7 mouse cellular contexts compared by ENCODE assay signal in genomic region chr5:110416825-110417401, GRCm38 (mm10). TPM values are rescaled to one million over a fixed set of nuclear protein-coding genes. Genes with fewer than 3 reads are reported as not detected.
DNase-seq lines count a peak whose midpoint lies in the region; ATAC-seq lines count a peak whose summit lies in the region.

No protein-coding gene starts in this region.

- H3K9me3 ChIP-seq in forebrain, embryonic 12.5 days = no peaks in the 10 kb centered on the region

- peak; percentile 91 for ATAC-seq in forebrain, embryonic 12.5 days (ENCODE audit: low FRiP score)

- DNase-seq in Muller cell, postnatal 12 days (ENCODE audit: inconsistent ontology term) = peak; percentile 90
- DNase-seq in adrenal gland, postnatal 36 days = peak; percentile 81 to 84
- peak; percentile 66 to 72 for DNase-seq in layer of hippocampus, postnatal 10 days (ENCODE audit: low spot score in 2 of 2)
- peak; percentile 37 to 57 for DNase-seq in right cerebral cortex, adult 2 months (ENCODE audit: low spot score in 2 of 2)
- DNase-seq in spleen, postnatal 14 days (ENCODE audit: low spot score in 2 of 2) = no peak
- DNase-seq in lung, postnatal 4 days = no peak

- H3K4me3 ChIP-seq in forebrain, embryonic 12.5 days (replicated peaks) = no peak overlapping the region

- no peaks in the 10 kb centered on the region for H3K27me3 ChIP-seq in forebrain, embryonic 12.5 days

- no peak overlapping the region for H3K9ac ChIP-seq in forebrain, embryonic 12.5 days

- WGBS in forebrain, embryonic 12.5 days = 3% methylated on average over 7 of the region's 7 CpGs

- H3K36me3 ChIP-seq in forebrain, embryonic 12.5 days (replicated peaks) = peaks cover 3% of the 10 kb centered on the region; the same call in 1 of the 2 replicates

- peaks cover 61% of the 10 kb centered on the region for H3K4me1 ChIP-seq in forebrain, embryonic 12.5 days

- H3K4me2 ChIP-seq in forebrain, embryonic 12.5 days = peak overlapping the region; percentile 34

- H3K27ac ChIP-seq in forebrain, embryonic 12.5 days = peak overlapping the region; percentile 95

RNA-seq across cellular contexts. Expression of gene Fbrsl1, which starts 31.4 kb away (rescaled TPM):
- total RNA-seq in adrenal gland, postnatal 36 days (2021) = 10 to 100 TPM; 65.6 to 68.6 TPM
- polyA plus RNA-seq in forebrain, embryonic 12.5 days (2016; fragmentation: Nextera tagmentation; extraction: Ambion mirVana) = 39.5 and 39.8 TPM in 2 replicates
- total RNA-seq in layer of hippocampus, postnatal 10 days (2021) = 10 to 100 TPM; 82.5 to 90.6 TPM

Comparison
In these comparisons a context has a peak if more than half of its experiments do, and no peak if none do; other contexts are left out.
1. DNase-seq: peak in Muller cell, postnatal 12 days (single experiment), adrenal gland, postnatal 36 days (2 of 2), layer of hippocampus, postnatal 10 days (2 of 2) and right cerebral cortex, adult 2 months (2 of 2); none in spleen, postnatal 14 days (0 of 2) and lung, postnatal 4 days (0 of 2).